Mouse (Mus musculus) liver, postnatal 0 days (tissue): Measurements from ENCODE around the gene Slc35e4. TPM values are rescaled to one million over a fixed set of nuclear protein-coding genes. Genes with fewer than 3 reads are reported as not detected.

ENCODE experiments used
- ATAC-seq: fragments of 200-750 bp; cut with Nextera tagmentation; 2 replicates; pipeline ENCODE4 v1.8.0; 2017; ENCODE audit warnings: mild to moderate bottlenecking, moderate library complexity
- DNase-seq: peaks from one replicate; pipeline ENCODE4 v3.0.0-alpha.2; 2016
- H3K27ac ChIP-seq: fragments of 300-500 bp; sonication (generic); 2 replicates; pipeline ENCODE4 v1.5.1; 2014; ENCODE audit warnings: antibody characterized with exemption, moderate library complexity, mild to moderate bottlenecking, low read depth
- H3K27me3 ChIP-seq: fragments of 300-500 bp; sonication (generic); 2 replicates; pipeline ENCODE4 v1.6.1; 2014; ENCODE audit warnings: low read length, control low read depth, mixed read lengths; ENCODE audit not compliant: insufficient read depth
- H3K36me3 ChIP-seq: fragments of 300-500 bp; sonication (generic); replicated peaks from 2 replicates; pipeline ENCODE4 v1.6.1; 2014; ENCODE audit warnings: mild to moderate bottlenecking, control low read depth, low read length, moderate library complexity, mixed read lengths; ENCODE audit not compliant: insufficient read depth
- H3K4me1 ChIP-seq: fragments of 300-500 bp; sonication (generic); 2 replicates; pipeline ENCODE4 v1.6.1; 2014; ENCODE audit warnings: antibody characterized with exemption, mild to moderate bottlenecking, control low read depth; ENCODE audit not compliant: insufficient read depth
- H3K4me2 ChIP-seq: fragments of 300-500 bp; sonication (generic); 2 replicates; pipeline ENCODE4 v1.6.1; 2014; ENCODE audit warnings: low read depth, mild to moderate bottlenecking, low read length, moderate library complexity, mixed read lengths
- H3K4me3 ChIP-seq: fragments of 300-500 bp; sonication (generic); 2 replicates; pipeline ENCODE4 v1.5.1; 2014; ENCODE audit warnings: low read depth, low read length
- H3K9ac ChIP-seq: fragments of 300-500 bp; sonication (generic); replicated peaks from 2 replicates; pipeline ENCODE4 v1.6.1; 2014; ENCODE audit warnings: mild to moderate bottlenecking, moderate library complexity
- H3K9me3 ChIP-seq: fragments of 300-500 bp; sonication (generic); 2 replicates; pipeline ENCODE4 v1.6.1; 2016; ENCODE audit warnings: mild to moderate bottlenecking, control low read depth, low read length, mixed read lengths
- CTCF ChIP-seq: sonication (generic); IDR thresholded peaks from 2 replicates; pipeline ENCODE4 v1.5.1; 2016; ENCODE audit warnings: antibody characterized with exemption, low read depth
- EP300 ChIP-seq: IDR thresholded peaks from 2 replicates; pipeline ENCODE4 v1.6.1; 2016; ENCODE audit warnings: antibody characterized with exemption, low read depth, mild to moderate bottlenecking
- WGBS: fragments of 180-500 bp; shearing (Covaris S2); extraction: QIAGEN DNeasy Blood & Tissue Kit; methylation state at CpG from one replicate; pipeline ENCODE4 v1.1.7; 2014; ENCODE audit not compliant: insufficient replicate concordance; 5-methylcytosine and 5-hydroxymethylcytosine counted together
- polyA plus RNA-seq: library from polyadenylated mRNA; unstranded; fragments of >200 nt; fragmentation: Nextera tagmentation; extraction: Ambion mirVana; gene quantifications from 2 replicates; pipeline ENCODE4 v1.2.1, GENCODE M21; 2015

Slc35e4 gene
- polyA plus RNA-seq, 1 experiment from 2014 or later: 0.46 TPM

GRCm38 (mm10) chr11:3910513-3911310 is 3.8 kb downstream of the Slc35e4 start:
- TF ChIP-seq EP300 (no peak), CTCF (no peak)
- Histone ChIP-seq H3K36me3 (no peaks in the 10 kb centered on the region), H3K4me2 (no peak overlapping the region), H3K9me3 (no peaks in the 10 kb centered on the region), H3K4me1 (peaks cover 17% of the 10 kb centered on the region), H3K27ac (no peak overlapping the region), H3K27me3 (peaks cover 26% of the 10 kb centered on the region), H3K4me3 (no peak overlapping the region), H3K9ac (no peak overlapping the region)
- DNase-seq (no peak), ATAC-seq (no peak)
- 56% methylated on average over 5 of the region's 5 CpGs for WGBS

DNA sequence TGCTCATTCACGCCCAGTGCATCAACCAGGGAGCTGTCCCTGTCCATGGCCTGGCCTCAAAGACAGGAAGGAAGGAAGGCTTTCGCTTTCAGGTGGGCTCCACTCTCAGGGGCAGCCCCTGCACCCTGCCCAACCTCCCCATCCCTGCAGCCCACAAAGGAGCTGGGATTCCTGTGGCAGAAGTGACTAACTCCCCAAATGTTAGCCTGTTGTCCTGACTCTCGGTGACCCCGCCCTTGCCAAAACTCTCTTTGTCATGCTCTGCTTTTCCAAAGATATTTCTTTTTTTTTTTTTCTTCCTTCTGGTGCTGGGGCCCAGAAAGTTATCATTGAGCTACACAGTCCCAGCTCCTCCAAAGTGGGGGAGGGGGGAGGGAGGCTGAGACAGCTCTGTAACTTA is 5.2 kb downstream of the Slc35e4 start:
- H3K27ac ChIP-seq: no peak overlapping the region
- H3K9ac ChIP-seq: no peak overlapping the region
- H3K4me1 ChIP-seq: peaks cover 16% of the 10 kb centered on the region
- H3K9me3 ChIP-seq: no peaks in the 10 kb centered on the region
- no peak overlapping the region for H3K4me2 ChIP-seq
- H3K4me3 ChIP-seq: no peak overlapping the region
- WGBS: 77% methylated on average over 4 of the region's 4 CpGs
- peaks cover 25% of the 10 kb centered on the region for H3K27me3 ChIP-seq
- DNase-seq: no peak
- TF ChIP-seq CTCF (no peak), EP300 (no peak)
- H3K36me3 ChIP-seq: no peaks in the 10 kb centered on the region
- no peak for ATAC-seq

- WGBS: 73% methylated on average over 1 of the region's 1 CpGs
- Histone ChIP-seq H3K36me3 (no peaks in the 10 kb centered on the region), H3K4me3 (no peak overlapping the region), H3K4me1 (no peaks in the 10 kb centered on the region), H3K27ac (no peak overlapping the region), H3K4me2 (no peak overlapping the region), H3K27me3 (no peaks in the 10 kb centered on the region; the same call in 1 of the 2 replicates), H3K9ac (no peak overlapping the region), H3K9me3 (no peaks in the 10 kb centered on the region)
- TF ChIP-seq EP300 (no peak), CTCF (no peak)
- no peak for DNase-seq
- no peak for ATAC-seq
Measured at GRCm38 (mm10) chr11:3905446-3905845, 9.0 kb downstream of the Slc35e4 start.

- no peak overlapping the region for H3K4me2 ChIP-seq
- WGBS: 64% methylated on average over 6 of the region's 6 CpGs
- DNase-seq (no peak), ATAC-seq (no peak)
- H3K27me3 ChIP-seq: no peaks in the 10 kb centered on the region; the same call in 1 of the 2 replicates
- no peak overlapping the region for H3K4me3 ChIP-seq
- no peaks in the 10 kb centered on the region for H3K36me3 ChIP-seq
- H3K4me1 ChIP-seq: no peaks in the 10 kb centered on the region
- H3K27ac ChIP-seq: no peak overlapping the region
- no peak for TF ChIP-seq CTCF
- no peaks in the 10 kb centered on the region for H3K9me3 ChIP-seq
- H3K9ac ChIP-seq: no peak overlapping the region
Measured at GRCm38 (mm10) chr11:3904673-3905072, 9.8 kb downstream of the Slc35e4 start.

- no peaks in the 10 kb centered on the region for H3K4me1 ChIP-seq
- 62% methylated on average over 5 of the region's 5 CpGs for WGBS
- H3K4me3 ChIP-seq: no peak overlapping the region
- H3K4me2 ChIP-seq: no peak overlapping the region
- H3K27ac ChIP-seq: no peak overlapping the region
- H3K9me3 ChIP-seq: no peaks in the 10 kb centered on the region
- no peaks in the 10 kb centered on the region for H3K27me3 ChIP-seq
- no peak for DNase-seq
- H3K9ac ChIP-seq: no peak overlapping the region
- TF ChIP-seq CTCF (no peak), EP300 (no peak)
- no peaks in the 10 kb centered on the region for H3K36me3 ChIP-seq
- no peak for ATAC-seq
Measured at GRCm38 (mm10) chr11:3903046-3903445, 11.4 kb downstream of the Slc35e4 start.

DNA sequence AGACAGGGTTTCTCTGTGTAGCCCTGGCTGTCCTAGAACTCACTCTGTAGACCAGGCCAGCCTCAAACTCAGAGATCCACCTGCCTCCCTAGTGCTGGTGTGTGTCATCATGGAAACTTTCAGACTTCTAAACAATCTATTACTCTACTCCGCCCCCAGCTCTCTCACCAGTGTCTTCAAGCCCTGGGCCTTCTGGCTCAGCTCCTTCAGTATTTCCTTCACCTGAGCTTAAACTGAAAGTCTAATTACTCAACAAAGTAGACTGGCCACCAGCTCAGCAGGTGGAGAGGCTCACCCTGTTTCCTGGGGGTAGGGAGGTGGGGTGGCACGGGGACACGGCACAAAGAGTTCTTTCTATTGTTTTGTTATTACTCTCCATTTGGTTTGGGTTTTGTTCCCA is 11.9 kb downstream of the Slc35e4 start:
- Histone ChIP-seq H3K4me3 (no peak overlapping the region), H3K4me2 (no peak overlapping the region), H3K27me3 (no peaks in the 10 kb centered on the region), H3K4me1 (no peaks in the 10 kb centered on the region), H3K27ac (no peak overlapping the region), H3K9ac (no peak overlapping the region), H3K36me3 (no peaks in the 10 kb centered on the region), H3K9me3 (no peaks in the 10 kb centered on the region)
- DNase-seq: no peak
- no peak for ATAC-seq
- 76% methylated on average over 3 of the region's 3 CpGs for WGBS
- TF ChIP-seq CTCF (no peak), EP300 (no peak)
